Mouse (Mus musculus): ENCODE measurements at regions not wholly inside any gene's neighbourhood (a gene's known extent, or its start where the extent isn't known, plus 50 kb on each side); places are given as distances from the start of the nearest gene placed in this dataset.

- TF ChIP-seq CTCF (IDR thresholded peaks at IDR 0.05; ENCODE audit: low read depth, low read length) (no peak), POLR2A (IDR thresholded peaks at IDR 0.05; ENCODE audit: borderline replicate concordance, low read depth, low read length) (no peak)
Measured at GRCm38 (mm10) chr14:95726082-95726481, 155.0 kb upstream of the 4921530L21Rik start.
